Mouse (Mus musculus) myocyte (in vitro differentiated cells): ENCODE results near the gene Cars2.

Source experiments
- CEBPB ChIP-seq: IDR thresholded peaks from 2 replicates; pipeline ENCODE4 v1.6.1; 2011; ENCODE audit warnings: mild to moderate bottlenecking, moderate library complexity; ENCODE audit not compliant: poor library complexity, insufficient read depth, severe bottlenecking
- E2F4 ChIP-seq: IDR thresholded peaks from one replicate; pipeline ENCODE4 v1.6.1; 2011; ENCODE audit warnings: mild to moderate bottlenecking, control low read depth, moderate library complexity; ENCODE audit not compliant: insufficient read depth
- MAX ChIP-seq: IDR thresholded peaks from one replicate; pipeline ENCODE4 v1.6.1; 2011; ENCODE audit warnings: low read depth, mild to moderate bottlenecking, control low read depth
- MYOD1 ChIP-seq, 3 experiments: IDR thresholded peaks; one replicate each; pipeline ENCODE4 v1.6.1; 2011; ENCODE audit warnings: control low read depth in 2 of 3, low read depth in 2 of 3, mild to moderate bottlenecking in 2 of 3, moderate library complexity in 1 of 3; ENCODE audit not compliant: insufficient read length in 2 of 3, control insufficient read depth in 1 of 3
- MYOG ChIP-seq, 3 experiments: IDR thresholded peaks; one replicate each; pipeline ENCODE4 v1.6.1; 2011; ENCODE audit warnings: control low read depth in 2 of 3, low read depth in 2 of 3, mild to moderate bottlenecking in 2 of 3; ENCODE audit not compliant: insufficient read length in 2 of 3, control insufficient read depth in 1 of 3, insufficient read depth in 1 of 3
- POLR2A ChIP-seq: IDR thresholded peaks from one replicate; pipeline ENCODE4 v1.6.1; 2011; ENCODE audit warnings: low read depth, mild to moderate bottlenecking, control low read depth, moderate library complexity; ENCODE audit not compliant: insufficient read length
- POLR2AphosphoS2 ChIP-seq: IDR thresholded peaks from one replicate; pipeline ENCODE4 v1.6.1; 2011; ENCODE audit warnings: low read depth, control low read depth; ENCODE audit not compliant: insufficient read length
- REST ChIP-seq: IDR thresholded peaks from one replicate; pipeline ENCODE4 v1.6.1; 2011; ENCODE audit warnings: mild to moderate bottlenecking, control low read depth, moderate library complexity; ENCODE audit not compliant: insufficient read depth, insufficient read length
- SRF ChIP-seq: IDR thresholded peaks from one replicate; pipeline ENCODE4 v1.6.1; 2011; ENCODE audit warnings: low read depth; ENCODE audit not compliant: control insufficient read depth, insufficient read length
- TCF12 ChIP-seq: IDR thresholded peaks from one replicate; pipeline ENCODE4 v1.6.1; 2011; ENCODE audit warnings: mild to moderate bottlenecking, control low read depth; ENCODE audit not compliant: poor library complexity, insufficient read depth, severe bottlenecking
- TCF3 ChIP-seq: IDR thresholded peaks from one replicate; pipeline ENCODE4 v1.6.1; 2011; ENCODE audit warnings: low read depth, control low read depth; ENCODE audit not compliant: insufficient read length
- USF1 ChIP-seq: IDR thresholded peaks from one replicate; pipeline ENCODE4 v1.6.1; 2011; ENCODE audit warnings: low read depth, mild to moderate bottlenecking, control low read depth, moderate library complexity

GRCm38 (mm10) chr8:11539049-11539448, 11.5 kb downstream of the Cars2 start:
- TF ChIP-seq USF1: no peak
- TF ChIP-seq POLR2A: no peak
- no peak for TF ChIP-seq POLR2AphosphoS2
- TF ChIP-seq REST: no peak
- no peak for TF ChIP-seq TCF12
- TF ChIP-seq MYOD1 (IDR thresholded peaks at IDR 0.05; ENCODE audit: control insufficient read depth in 1 of 3, insufficient read length in 2 of 3, low read depth in 2 of 3): no peak
- no peak for TF ChIP-seq E2F4
- TF ChIP-seq CEBPB: no peak
- no peak for TF ChIP-seq MYOG (IDR thresholded peaks at IDR 0.05; ENCODE audit: control insufficient read depth in 1 of 3, insufficient read depth in 1 of 3, insufficient read length in 2 of 3, low read depth in 2 of 3)
- TF ChIP-seq MAX: no peak
- no peak for TF ChIP-seq SRF
- TF ChIP-seq TCF3: no peak
